In genomic region chr4:89275811-89276584, GRCm38 (mm10) we compare ENCODE assay signal across 18 mouse cellular contexts. TPM values are rescaled to one million over a fixed set of nuclear protein-coding genes. Genes with fewer than 3 reads are reported as not detected.
DNase-seq lines count a peak whose midpoint lies in the region; ATAC-seq and TF ChIP-seq lines count a peak whose summit lies in the region.
"Had no signal": no experiment of that assay in that cellular context is flagged by ENCODE, and none has a peak within 500 bp of the region (broad histone marks: within the 10 kb centered on the region; RNA-seq: fewer than 3 reads in every experiment).

No protein-coding gene starts in this region.

- peaks cover 44% of the 10 kb centered on the region for H3K27me3 ChIP-seq in liver, adult 2 months (ENCODE audit: control insufficient read depth, insufficient read depth, low read length)
- peaks cover 91% of the 10 kb centered on the region for H3K27me3 ChIP-seq in liver, embryonic 11.5 days (replicated peaks; ENCODE audit: control insufficient read depth, insufficient read depth, low read length)
- peaks cover 21% of the 10 kb centered on the region for H3K27me3 ChIP-seq in ES-Bruce4 (ENCODE audit: control insufficient read depth, insufficient read depth, low read length, poor library complexity, severe bottlenecking)

- H3K9me3 ChIP-seq in liver, embryonic 11.5 days (ENCODE audit: control insufficient read depth, low read length), result no peaks in the 10 kb centered on the region
- no peaks in the 10 kb centered on the region for H3K9me3 ChIP-seq in ES-Bruce4 (replicated peaks; ENCODE audit: control insufficient read depth, insufficient read depth, low read length, poor library complexity, severe bottlenecking)
- H3K9me3 ChIP-seq: limb, embryonic 15.5 days; midbrain, embryonic 12.5 days; neural tube, embryonic 12.5 days had no signal

- no peak overlapping the region for H3K27ac ChIP-seq in liver, adult 2 months (replicated peaks; ENCODE audit: insufficient read depth, low read depth, low read length)
- H3K27ac ChIP-seq in liver, embryonic 11.5 days (ENCODE audit: low read depth, low read length), result no peak overlapping the region
- H3K27ac ChIP-seq in ES-Bruce4 (ENCODE audit: insufficient read depth, low read length), result no peak overlapping the region
- H3K27ac ChIP-seq: limb, embryonic 15.5 days; midbrain, embryonic 12.5 days; neural tube, embryonic 12.5 days had no signal

- ATAC-seq in liver, embryonic 11.5 days (replicated peaks; ENCODE audit: low FRiP score), result no peak
- ATAC-seq in hematopoietic stem cell, adult 5-6 weeks (replicated peaks in 1 of 2; ENCODE audit: insufficient read depth in 1 of 2, low FRiP score in 2 of 2, low TSS enrichment in 1 of 2, low read depth in 1 of 2, poor library complexity in 2 of 2, severe bottlenecking in 2 of 2), result peak; percentile 22 to 26; a peak in 1 of 4 replicates

- H3K79me2 ChIP-seq in liver, adult 2 months (ENCODE audit: control insufficient read depth, insufficient read depth, low read length), result no peaks in the 10 kb centered on the region

- peak; percentile 36 for DNase-seq in embryo, embryonic 9.5 days (ENCODE audit: extremely low spot score)
- DNase-seq in embryo, embryonic 11 days, result no peak
- DNase-seq in liver, adult 2 months (ENCODE audit: extremely low read depth, low read depth, low spot score), result peak; percentile 55
- DNase-seq in liver, embryonic 11.5 days (ENCODE audit: low spot score), result no peak
- DNase-seq in c-Kit-positive CD71-positive TER-119-positive erythroid progenitor cells, embryonic 14.5 days (ENCODE audit: low spot score), result no peak
- DNase-seq: B cell, adult 2 months; heart, adult 11 months; layer of hippocampus, adult 9-11 months; lung, embryonic 14.5 days; right cerebral cortex, postnatal 25 days; thymus, postnatal 4 days had no signal

- 9% methylated on average over 25 of the region's 25 CpGs for WGBS in liver, adult 2 months
- 1% methylated on average over 25 of the region's 25 CpGs for WGBS in liver, embryonic 11.5 days

- no peak for TF ChIP-seq EP300 in ES-Bruce4 (IDR thresholded peaks at IDR 0.05; ENCODE audit: insufficient read depth, low read depth, low read length)

- H3K4me3 ChIP-seq in liver, adult 2 months (ENCODE audit: insufficient read depth, low read depth, low read length), result no peak overlapping the region
- no peak overlapping the region for H3K4me3 ChIP-seq in liver, embryonic 11.5 days (ENCODE audit: low read depth, low read length)
- peak overlapping the region; percentile 48 for H3K4me3 ChIP-seq in ES-Bruce4 (ENCODE audit: low read depth, low read length)
- H3K4me3 ChIP-seq: limb, embryonic 15.5 days; midbrain, embryonic 12.5 days; neural tube, embryonic 12.5 days had no signal

- TF ChIP-seq CTCF in liver, adult 2 months (IDR thresholded peaks at IDR 0.05; ENCODE audit: low read depth, low read length), result no peak
- no peak for TF ChIP-seq CTCF in ES-Bruce4 (IDR thresholded peaks at IDR 0.05; ENCODE audit: low read depth, low read length)

- H3K36me3 ChIP-seq in liver, adult 2 months (ENCODE audit: control insufficient read depth, insufficient read depth, low read length), result no peaks in the 10 kb centered on the region
- no peaks in the 10 kb centered on the region for H3K36me3 ChIP-seq in liver, embryonic 11.5 days (ENCODE audit: control insufficient read depth, insufficient read depth, low read length)
- no peaks in the 10 kb centered on the region for H3K36me3 ChIP-seq in ES-Bruce4 (ENCODE audit: control insufficient read depth, insufficient read depth, low read length, poor library complexity, severe bottlenecking)
- H3K36me3 ChIP-seq: limb, embryonic 15.5 days; midbrain, embryonic 12.5 days; neural tube, embryonic 12.5 days had no signal

- H3K4me1 ChIP-seq in liver, adult 2 months (ENCODE audit: control insufficient read depth, insufficient read depth, low read length), result no peaks in the 10 kb centered on the region
- no peaks in the 10 kb centered on the region for H3K4me1 ChIP-seq in liver, embryonic 11.5 days (replicated peaks; ENCODE audit: control insufficient read depth, insufficient read depth, low read length)
- H3K4me1 ChIP-seq in ES-Bruce4 (ENCODE audit: control insufficient read depth, insufficient read depth, low read length), result no peaks in the 10 kb centered on the region
- H3K4me1 ChIP-seq: neural tube, embryonic 12.5 days had no signal

- no peak overlapping the region for H3K9ac ChIP-seq in liver, adult 2 months (ENCODE audit: low read depth, low read length)
- no peak overlapping the region for H3K9ac ChIP-seq in liver, embryonic 11.5 days (ENCODE audit: low read depth, low read length)
- H3K9ac ChIP-seq in ES-Bruce4 (ENCODE audit: low read depth, poor library complexity, severe bottlenecking), result no peak overlapping the region
- H3K9ac ChIP-seq: limb, embryonic 15.5 days; lung, embryonic 14.5 days; midbrain, embryonic 12.5 days; neural tube, embryonic 12.5 days had no signal

- no peak for TF ChIP-seq POLR2A in liver, adult 2 months (IDR thresholded peaks at IDR 0.05; ENCODE audit: extremely low read depth, insufficient read depth, low read length)
- TF ChIP-seq POLR2A in ES-Bruce4 (IDR thresholded peaks at IDR 0.05; ENCODE audit: insufficient read depth, low read length), result no peak

- H3K4me2 ChIP-seq in liver, embryonic 11.5 days, result no peak overlapping the region
- H3K4me2 ChIP-seq: limb, embryonic 15.5 days; lung, embryonic 14.5 days; midbrain, embryonic 12.5 days; neural tube, embryonic 12.5 days had no signal

RNA-seq across cellular contexts. Expression of gene Cdkn2a, which starts 18.5 kb away (rescaled TPM):
- 0.37 TPM in 1 of 2 replicates, not detected in the other for total RNA-seq in liver, adult 2 months (2014; rRNA removed)
- polyA plus RNA-seq in liver, adult 2 months (2012; rRNA removed), result 0.16 TPM in 1 of 2 replicates, not detected in the other
- not detected in 2 replicates for polyA plus RNA-seq in liver, embryonic 11.5 days (2014; fragmentation: Nextera tagmentation; extraction: Ambion mirVana)
- polyA plus RNA-seq in ES-Bruce4 (2011; ENCODE audit: insufficient read depth, insufficient read length, low read depth, missing spikeins), result 15.1 and 16.0 TPM in 2 replicates
- not detected in 2 replicates for total RNA-seq in hematopoietic stem cell, adult 5-6 weeks (2017)
- polyA plus RNA-seq: forebrain, embryonic 14.5 days; heart, postnatal 0 days; limb, embryonic 15.5 days; lung, embryonic 14.5 days; midbrain, embryonic 12.5 days; neural tube, embryonic 12.5 days had no signal

RNA-seq across cellular contexts. Expression of gene Cdkn2b, which starts 34.8 kb away (rescaled TPM):
- total RNA-seq in liver, adult 2 months (2014; rRNA removed), result 0.18 and 0.20 TPM in 2 replicates
- polyA plus RNA-seq in liver, adult 2 months (2012; rRNA removed), result 0.10 and 0.13 TPM in 2 replicates
- 0.30 and 0.71 TPM in 2 replicates for polyA plus RNA-seq in liver, embryonic 11.5 days (2014; fragmentation: Nextera tagmentation; extraction: Ambion mirVana)
- 8.3 and 12.0 TPM in 2 replicates for polyA plus RNA-seq in ES-Bruce4 (2011; ENCODE audit: insufficient read depth, insufficient read length, low read depth, missing spikeins)
- not detected in 2 replicates for total RNA-seq in hematopoietic stem cell, adult 5-6 weeks (2017)

Comparison
In these comparisons a context has a peak if more than half of its experiments do, and no peak if none do; other contexts are left out.
1. DNase-seq: peak in embryo, embryonic 9.5 days (single experiment) and liver, adult 2 months (single experiment); none in embryo, embryonic 11 days (single experiment), liver, embryonic 11.5 days (single experiment) and c-Kit-positive CD71-positive TER-119-positive erythroid progenitor cells, embryonic 14.5 days (single experiment).
2. RNA of gene Cdkn2a, which starts 18.5 kb away (polyA plus RNA-seq): 15.1 to 16.0 TPM in ES-Bruce4; 0.16 TPM in liver, adult 2 months and not detected in liver, embryonic 11.5 days; every median in the first group is over 10 times any median in the second.